Mouse (Mus musculus) ES-Bruce4 (cell line): ENCODE data around the gene Prss53. TPM values are rescaled to one million over a fixed set of nuclear protein-coding genes. Genes with fewer than 3 reads are reported as not detected.
A peak's percentile ranks its signal among the peaks of the same experiment; 100 is the strongest.

Experiments
- H3K27ac ChIP-seq: 2 replicates; pipeline ENCODE4 v1.5.1; 2012; ENCODE audit warnings: low read length, inconsistent platforms; ENCODE audit not compliant: insufficient read depth
- H3K27me3 ChIP-seq: 2 replicates; pipeline ENCODE4 v1.6.1; 2012; ENCODE audit warnings: mild to moderate bottlenecking, low read length, inconsistent platforms; ENCODE audit not compliant: control insufficient read depth, poor library complexity, insufficient read depth, severe bottlenecking
- H3K36me3 ChIP-seq: 2 replicates; pipeline ENCODE4 v1.6.1; 2012; ENCODE audit warnings: inconsistent platforms, mild to moderate bottlenecking, low read length, moderate library complexity; ENCODE audit not compliant: control insufficient read depth, poor library complexity, insufficient read depth, severe bottlenecking
- H3K4me1 ChIP-seq: one replicate; pipeline ENCODE4 v1.8.1; 2011; ENCODE audit warnings: low read length; ENCODE audit not compliant: control insufficient read depth, insufficient read depth
- H3K4me3 ChIP-seq: 2 replicates; pipeline ENCODE4 v1.5.1; 2011; ENCODE audit warnings: low read depth, mild to moderate bottlenecking, low read length
- H3K9ac ChIP-seq: 2 replicates; pipeline ENCODE4 v1.6.1; 2012; ENCODE audit warnings: low read depth, mild to moderate bottlenecking, inconsistent platforms; ENCODE audit not compliant: poor library complexity, severe bottlenecking
- H3K9me3 ChIP-seq: replicated peaks from 2 replicates; pipeline ENCODE4 v1.6.1; 2012; ENCODE audit warnings: mild to moderate bottlenecking, low read length, inconsistent platforms; ENCODE audit not compliant: control insufficient read depth, poor library complexity, insufficient read depth, severe bottlenecking
- CTCF ChIP-seq: IDR thresholded peaks from one replicate; pipeline ENCODE4 v1.8.1; 2011; ENCODE audit warnings: low read depth, low read length
- EP300 ChIP-seq: IDR thresholded peaks from 2 replicates; pipeline ENCODE4 v1.6.1; 2011; ENCODE audit warnings: low read depth, low read length; ENCODE audit not compliant: insufficient read depth
- POLR2A ChIP-seq: IDR thresholded peaks from one replicate; pipeline ENCODE4 v1.8.1; 2011; ENCODE audit warnings: low read length; ENCODE audit not compliant: insufficient read depth
- polyA plus RNA-seq: library from polyadenylated mRNA; stranded (reverse); fragments of >200 nt; gene quantifications from 2 replicates; pipeline ENCODE4 v1.2.4, GENCODE M21; 2011; ENCODE audit warnings: low read depth; ENCODE audit not compliant: missing spikeins, insufficient read depth, insufficient read length

Prss53 gene
- polyA plus RNA-seq, 1 experiment: 0.46 TPM

DNA sequence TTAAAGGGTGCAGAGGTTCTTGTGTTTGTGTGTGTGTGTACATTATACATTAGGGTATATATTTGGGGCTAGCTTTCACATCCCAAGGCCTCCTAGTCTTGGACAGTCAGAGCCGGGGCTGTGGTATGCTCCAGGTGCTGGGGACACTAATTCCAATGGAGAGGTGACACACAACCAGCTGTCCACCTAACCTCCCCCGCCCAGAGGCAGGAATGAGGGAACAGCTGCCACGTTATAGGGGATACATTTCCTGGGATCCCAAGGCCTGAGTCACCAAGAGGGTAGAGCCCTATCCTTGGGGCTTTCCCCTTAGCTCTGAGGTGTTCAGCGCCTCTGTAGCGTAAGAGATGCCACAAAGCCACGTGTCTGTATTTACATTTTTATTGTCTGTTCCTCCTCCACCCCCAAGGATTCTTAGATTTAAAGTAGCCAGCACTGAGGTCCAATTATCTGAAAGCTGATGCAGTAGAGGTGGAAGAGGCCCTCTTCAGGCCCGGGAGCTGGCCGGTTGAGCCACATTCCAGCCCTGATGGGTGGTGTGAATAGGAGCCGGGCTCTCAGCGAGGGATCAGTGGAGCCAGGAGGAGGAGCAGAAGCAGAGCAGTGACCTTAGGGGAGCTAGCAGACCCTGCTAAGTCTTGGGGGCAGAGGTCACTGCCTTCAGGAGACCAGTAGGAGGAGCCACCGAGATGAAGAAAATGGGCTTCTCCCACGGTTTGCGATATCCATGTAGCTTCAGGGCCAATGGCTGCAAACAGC, 41.7 kb upstream of the Prss53 start:
- Histone ChIP-seq H3K27me3 (no peaks in the 10 kb centered on the region), H3K9ac (peak overlapping the region; percentile 69), H3K4me1 (peaks cover 6% of the 10 kb centered on the region), H3K27ac (peak overlapping the region; percentile 99), H3K9me3 (no peaks in the 10 kb centered on the region), H3K4me3 (peak overlapping the region; percentile 22), H3K36me3 (no peaks in the 10 kb centered on the region)
- TF ChIP-seq CTCF: peak; percentile 56
- TF ChIP-seq POLR2A: peak; percentile 9
- peak; percentile 84 for TF ChIP-seq EP300

GRCm38 (mm10) chr7:127931351-127932135, 40.8 kb upstream of the Prss53 start:
- TF ChIP-seq EP300: peak; percentile 84
- TF ChIP-seq POLR2A: no peak
- H3K27me3 ChIP-seq: no peaks in the 10 kb centered on the region
- peak overlapping the region; percentile 4 for H3K4me3 ChIP-seq
- peak overlapping the region; percentile 99 for H3K27ac ChIP-seq
- no peaks in the 10 kb centered on the region for H3K36me3 ChIP-seq
- peaks cover 7% of the 10 kb centered on the region for H3K4me1 ChIP-seq
- no peaks in the 10 kb centered on the region for H3K9me3 ChIP-seq
- H3K9ac ChIP-seq: peak overlapping the region; percentile 46

GRCm38 (mm10) chr7:127930636-127931035, 39.9 kb upstream of the Prss53 start:
- peaks cover 6% of the 10 kb centered on the region for H3K36me3 ChIP-seq
- H3K27me3 ChIP-seq: no peaks in the 10 kb centered on the region
- TF ChIP-seq POLR2A (no peak), CTCF (no peak), EP300 (no peak)
- H3K9ac ChIP-seq: no peak overlapping the region
- H3K4me1 ChIP-seq: peaks cover 7% of the 10 kb centered on the region
- H3K9me3 ChIP-seq: no peaks in the 10 kb centered on the region
- peak overlapping the region; percentile 7; the same call in 1 of the 2 replicates for H3K27ac ChIP-seq
- no peak overlapping the region; the same call in 1 of the 2 replicates for H3K4me3 ChIP-seq

GRCm38 (mm10) chr7:127929923-127930322, 39.2 kb upstream of the Prss53 start, which contains the start of gene Prss8:
TSS of gene Prss8 (minus strand) at chr7:127930104.
- TF ChIP-seq POLR2A (peak; percentile 64), EP300 (peak; percentile 43; the same call in 1 of the 2 replicates), CTCF (no peak)
- Histone ChIP-seq H3K27ac (peak within 1 kb of the TSS; percentile 28; the same call in 1 of the 2 replicates), H3K9ac (peak within 1 kb of the TSS; percentile 64), H3K36me3 (peaks cover 7% of the 10 kb centered on the region), H3K4me3 (peak within 1 kb of the TSS; percentile 82), H3K9me3 (no peaks in the 10 kb centered on the region), H3K4me1 (peaks cover 7% of the 10 kb centered on the region), H3K27me3 (no peaks in the 10 kb centered on the region)

DNA sequence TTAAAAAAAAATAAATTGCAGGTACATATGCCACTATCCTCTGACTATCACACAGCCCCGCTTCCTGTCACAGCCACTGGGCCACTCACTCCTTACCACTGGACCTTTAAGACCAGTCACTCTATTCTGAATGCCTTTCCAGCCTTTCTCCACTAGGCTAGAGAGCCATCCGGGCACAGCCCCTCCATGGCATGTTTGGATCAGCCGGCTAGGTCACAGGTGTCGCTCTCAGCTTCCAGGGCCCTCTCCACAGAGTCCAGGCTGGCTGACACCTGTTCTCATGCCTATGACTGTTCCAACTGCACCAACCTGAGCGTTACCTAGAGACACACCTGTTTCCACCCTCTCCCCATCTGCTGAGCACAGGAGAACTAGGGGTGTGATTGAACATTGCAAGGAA, 37.8 kb upstream of the Prss53 start:
- Histone ChIP-seq H3K9ac (peak overlapping the region; percentile 64; the same call in 1 of the 2 replicates), H3K36me3 (peaks cover 13% of the 10 kb centered on the region), H3K27me3 (no peaks in the 10 kb centered on the region), H3K4me3 (peak overlapping the region; percentile 82), H3K4me1 (peaks cover 10% of the 10 kb centered on the region), H3K9me3 (no peaks in the 10 kb centered on the region), H3K27ac (0 out of 2 replicates have a peak overlapping the region, but pooled peaks have one; percentile 5)
- TF ChIP-seq POLR2A: no peak
- TF ChIP-seq CTCF: no peak
- TF ChIP-seq EP300: no peak
